Mouse (Mus musculus): Measurements from ENCODE around the gene Bud23. TPM values are rescaled to one million over a fixed set of nuclear protein-coding genes. Genes with fewer than 3 reads are reported as not detected.
A peak's percentile ranks its signal among the peaks of the same experiment; 100 is the strongest.

Bud23 gene
- polyA plus RNA-seq, 1 experiment, result 63.8 TPM

GRCm38 (mm10) chr5:135029007-135029854, 35.5 kb downstream of the Bud23 start:
- no peak for TF ChIP-seq MYOG (IDR thresholded peaks at IDR 0.05; ENCODE audit: control insufficient read depth, extremely low read depth, insufficient read length)
- TF ChIP-seq USF1 (IDR thresholded peaks at IDR 0.05; ENCODE audit: low read depth), result no peak
- TF ChIP-seq CTCF (IDR thresholded peaks at IDR 0.05; ENCODE audit: control insufficient read depth, insufficient read depth, insufficient read length), result no peak
- TF ChIP-seq FOSL1 (IDR thresholded peaks at IDR 0.05; ENCODE audit: insufficient read depth, low read length, poor library complexity, severe bottlenecking), result no peak
- TF ChIP-seq MYOD1 (IDR thresholded peaks at IDR 0.05; ENCODE audit: control insufficient read depth, insufficient read length, low read depth), result no peak
- TF ChIP-seq CEBPB (IDR thresholded peaks at IDR 0.05; ENCODE audit: low read depth), result no peak
- TF ChIP-seq MAX (IDR thresholded peaks at IDR 0.05), result no peak
- peaks cover 42% of the 10 kb centered on the region for H3K79me2 ChIP-seq (ENCODE audit: control insufficient read depth, insufficient read depth)
- H3K4me3 ChIP-seq (ENCODE audit: insufficient read depth, poor library complexity, severe bottlenecking), result no peak overlapping the region

GRCm38 (mm10) chr5:135025899-135026298, 38.9 kb downstream of the Bud23 start:
- Histone ChIP-seq H3K4me3 (ENCODE audit: insufficient read depth, poor library complexity, severe bottlenecking) (no peak overlapping the region), H3ac (ENCODE audit: control insufficient read depth, insufficient read length, low read depth) (no peak overlapping the region), H3K36me3 (ENCODE audit: control insufficient read depth, insufficient read depth) (no peaks in the 10 kb centered on the region), H3K79me3 (ENCODE audit: low read depth) (peaks cover 4% of the 10 kb centered on the region), H3K27me3 (ENCODE audit: control insufficient read depth, insufficient read depth, insufficient read length) (no peaks in the 10 kb centered on the region), H3K79me2 (ENCODE audit: control insufficient read depth, insufficient read depth) (peaks cover 41% of the 10 kb centered on the region)
- no peak for TF ChIP-seq FOSL1 (IDR thresholded peaks at IDR 0.05; ENCODE audit: insufficient read depth, low read length, poor library complexity, severe bottlenecking)
- TF ChIP-seq MYOD1 (IDR thresholded peaks at IDR 0.05; ENCODE audit: control insufficient read depth, insufficient read length, low read depth), result no peak
- TF ChIP-seq CTCF (IDR thresholded peaks at IDR 0.05; ENCODE audit: control insufficient read depth, insufficient read depth, insufficient read length), result no peak
- TF ChIP-seq USF1 (IDR thresholded peaks at IDR 0.05; ENCODE audit: low read depth), result no peak
- no peak for TF ChIP-seq CEBPB (IDR thresholded peaks at IDR 0.05; ENCODE audit: low read depth)
- no peak for TF ChIP-seq MAX (IDR thresholded peaks at IDR 0.05)
- TF ChIP-seq MYOG (IDR thresholded peaks at IDR 0.05; ENCODE audit: control insufficient read depth, extremely low read depth, insufficient read length), result no peak

More at GRCm38 (mm10) chr5:135029007-135029854, 35.5 kb downstream of the Bud23 start:
- H3K27me3 ChIP-seq (ENCODE audit: control insufficient read depth, insufficient read depth, insufficient read length), result no peaks in the 10 kb centered on the region
- H3K79me3 ChIP-seq (ENCODE audit: low read depth), result peaks cover 16% of the 10 kb centered on the region
- no peaks in the 10 kb centered on the region for H3K36me3 ChIP-seq (ENCODE audit: control insufficient read depth, insufficient read depth)
- H3ac ChIP-seq (ENCODE audit: control insufficient read depth, insufficient read length, low read depth), result no peak overlapping the region

DNA sequence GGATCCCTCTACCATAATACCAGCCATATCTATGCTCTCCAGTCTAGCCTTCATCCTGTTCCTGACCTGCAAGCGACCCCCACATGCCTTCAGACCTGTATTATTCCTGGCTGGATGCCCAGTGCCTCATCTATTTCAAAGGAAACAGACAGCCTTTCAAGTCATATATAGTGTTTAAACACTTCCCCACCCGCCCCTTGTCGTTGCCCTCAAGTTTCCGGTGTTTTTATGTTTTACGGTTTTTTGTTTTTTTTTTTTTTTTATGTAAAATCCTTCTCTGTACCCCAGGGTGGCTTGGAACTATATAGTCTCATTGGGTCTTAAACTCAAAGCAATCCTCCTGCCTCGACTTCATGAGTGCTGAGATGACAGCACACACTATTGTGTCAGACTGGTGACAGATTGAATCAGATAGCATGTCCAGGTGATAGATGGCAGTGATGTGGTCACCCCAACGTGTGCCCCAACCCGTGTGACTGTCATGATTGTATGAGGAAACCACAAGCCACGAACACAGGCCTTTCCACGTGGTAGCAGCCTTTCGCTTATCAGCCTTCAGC, 40.0 kb downstream of the Bud23 start:
- Histone ChIP-seq H3K79me2 (ENCODE audit: control insufficient read depth, insufficient read depth) (peaks cover 31% of the 10 kb centered on the region), H3K36me3 (ENCODE audit: control insufficient read depth, insufficient read depth) (no peaks in the 10 kb centered on the region), H3K27me3 (ENCODE audit: control insufficient read depth, insufficient read depth, insufficient read length) (no peaks in the 10 kb centered on the region), H3K4me3 (ENCODE audit: insufficient read depth, poor library complexity, severe bottlenecking) (no peak overlapping the region), H3ac (ENCODE audit: control insufficient read depth, insufficient read length, low read depth) (no peak overlapping the region), H3K79me3 (ENCODE audit: low read depth) (peaks cover 4% of the 10 kb centered on the region)
- no peak for TF ChIP-seq MYOG (IDR thresholded peaks at IDR 0.05; ENCODE audit: control insufficient read depth, extremely low read depth, insufficient read length)
- no peak for TF ChIP-seq CEBPB (IDR thresholded peaks at IDR 0.05; ENCODE audit: low read depth)
- no peak for TF ChIP-seq FOSL1 (IDR thresholded peaks at IDR 0.05; ENCODE audit: insufficient read depth, low read length, poor library complexity, severe bottlenecking)
- TF ChIP-seq MYOD1 (IDR thresholded peaks at IDR 0.05; ENCODE audit: control insufficient read depth, insufficient read length, low read depth), result no peak
- TF ChIP-seq CTCF (IDR thresholded peaks at IDR 0.05; ENCODE audit: control insufficient read depth, insufficient read depth, insufficient read length), result no peak
- TF ChIP-seq MAX (IDR thresholded peaks at IDR 0.05), result no peak
- no peak for TF ChIP-seq USF1 (IDR thresholded peaks at IDR 0.05; ENCODE audit: low read depth)

DNA sequence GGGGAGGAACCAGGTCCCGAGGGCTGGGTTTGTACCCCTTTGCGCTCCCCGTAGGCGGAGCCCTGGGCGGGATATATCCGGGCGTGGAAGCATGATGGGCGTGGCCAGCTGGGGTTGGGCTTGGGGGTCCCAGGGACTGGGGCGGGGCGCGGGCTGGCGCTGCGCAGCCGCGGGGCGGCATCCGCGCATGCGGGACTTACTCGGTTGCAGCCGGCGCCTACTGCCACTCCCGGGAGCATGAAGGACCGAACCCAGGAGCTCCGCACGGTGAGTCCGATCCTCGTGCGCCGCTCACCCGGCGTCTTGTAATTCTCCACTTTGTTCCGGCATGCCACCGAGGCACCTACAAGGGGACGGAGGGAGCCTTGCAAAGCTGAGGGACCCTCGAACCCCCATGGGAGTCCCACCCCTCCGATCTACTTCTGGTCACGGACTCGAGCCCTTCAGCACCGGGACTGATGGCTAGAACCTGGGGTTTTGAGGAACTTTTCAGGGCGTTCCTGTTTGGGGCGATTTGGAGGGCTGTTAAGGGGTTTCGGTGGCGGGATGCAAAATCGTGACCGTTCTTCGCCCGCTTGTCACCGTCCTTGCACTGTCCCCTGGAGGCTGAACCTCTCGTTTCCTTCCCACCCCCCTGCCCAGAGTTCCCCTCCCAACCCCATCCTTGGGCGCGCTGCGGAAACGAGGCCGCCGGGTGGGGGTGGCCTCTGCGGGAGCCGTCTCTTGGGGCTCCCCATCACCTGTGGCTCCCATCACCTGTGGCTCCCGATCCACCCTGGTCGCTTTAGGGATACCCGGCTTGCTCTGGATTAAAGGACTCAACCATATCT, 41.2 kb downstream of the Bud23 start, which contains the start of gene Stx1a:
Gene Stx1a, plus strand, starts transcription at position 139 of the 830 bp plus-strand sequence.
- peaks cover 4% of the 10 kb centered on the region for H3K79me3 ChIP-seq (ENCODE audit: low read depth)
- H3K27me3 ChIP-seq (ENCODE audit: control insufficient read depth, insufficient read depth, insufficient read length), result no peaks in the 10 kb centered on the region
- H3K79me2 ChIP-seq (ENCODE audit: control insufficient read depth, insufficient read depth), result peaks cover 24% of the 10 kb centered on the region
- peak within 1 kb of the TSS; percentile 65 for H3K4me3 ChIP-seq (ENCODE audit: insufficient read depth, poor library complexity, severe bottlenecking)
- no peaks in the 10 kb centered on the region for H3K36me3 ChIP-seq (ENCODE audit: control insufficient read depth, insufficient read depth)
- peak within 1 kb of the TSS; percentile 77 for H3ac ChIP-seq (ENCODE audit: control insufficient read depth, insufficient read length, low read depth)
- no peak for TF ChIP-seq FOSL1 (IDR thresholded peaks at IDR 0.05; ENCODE audit: insufficient read depth, low read length, poor library complexity, severe bottlenecking)
- TF ChIP-seq MAX (IDR thresholded peaks at IDR 0.05), result no peak
- TF ChIP-seq MYOD1 (IDR thresholded peaks at IDR 0.05; ENCODE audit: control insufficient read depth, insufficient read length, low read depth), result no peak
- no peak for TF ChIP-seq CTCF (IDR thresholded peaks at IDR 0.05; ENCODE audit: control insufficient read depth, insufficient read depth, insufficient read length)
- no peak for TF ChIP-seq USF1 (IDR thresholded peaks at IDR 0.05; ENCODE audit: low read depth)
- TF ChIP-seq MYOG (IDR thresholded peaks at IDR 0.05; ENCODE audit: control insufficient read depth, extremely low read depth, insufficient read length), result no peak
- no peak for TF ChIP-seq CEBPB (IDR thresholded peaks at IDR 0.05; ENCODE audit: low read depth)

- H3K27me3 ChIP-seq (ENCODE audit: control insufficient read depth, insufficient read depth, insufficient read length), result no peaks in the 10 kb centered on the region
- peaks cover 4% of the 10 kb centered on the region for H3K79me3 ChIP-seq (ENCODE audit: low read depth)
- H3K79me2 ChIP-seq (ENCODE audit: control insufficient read depth, insufficient read depth), result peaks cover 24% of the 10 kb centered on the region
- H3K36me3 ChIP-seq (ENCODE audit: control insufficient read depth, insufficient read depth), result no peaks in the 10 kb centered on the region
- no peak overlapping the region for H3ac ChIP-seq (ENCODE audit: control insufficient read depth, insufficient read length, low read depth)
- no peak overlapping the region for H3K4me3 ChIP-seq (ENCODE audit: insufficient read depth, poor library complexity, severe bottlenecking)
- TF ChIP-seq CEBPB (IDR thresholded peaks at IDR 0.05; ENCODE audit: low read depth), result no peak
- TF ChIP-seq MAX (IDR thresholded peaks at IDR 0.05), result no peak
- no peak for TF ChIP-seq CTCF (IDR thresholded peaks at IDR 0.05; ENCODE audit: control insufficient read depth, insufficient read depth, insufficient read length)
- no peak for TF ChIP-seq USF1 (IDR thresholded peaks at IDR 0.05; ENCODE audit: low read depth)
- TF ChIP-seq FOSL1 (IDR thresholded peaks at IDR 0.05; ENCODE audit: insufficient read depth, low read length, poor library complexity, severe bottlenecking), result no peak
- no peak for TF ChIP-seq MYOD1 (IDR thresholded peaks at IDR 0.05; ENCODE audit: control insufficient read depth, insufficient read length, low read depth)
- TF ChIP-seq MYOG (IDR thresholded peaks at IDR 0.05; ENCODE audit: control insufficient read depth, extremely low read depth, insufficient read length), result no peak
Measured at GRCm38 (mm10) chr5:135021814-135022213, 42.9 kb downstream of the Bud23 start.

Data from C2C12 (cell line).